Mouse (Mus musculus) T-helper 2 cell (primary cell): ENCODE data around the gene Erc2.

Source experiments
- in situ Hi-C: fragments of 300-600 bp; cut with MboI, MseI; formaldehyde crosslinking; loops from one replicate; pipeline ENCODE4 v1.15.1; 2025; ENCODE audit warnings: high pct_unique_total_duplicates

The Erc2 gene

GRCm38 (mm10) chr14:28426610-28427009, 804.4 kb downstream of the Erc2 start:
- in situ Hi-C loops, result no loop called here

- in situ Hi-C loops, result no loop called here
These were observed 809.6 kb downstream of the Erc2 start for GRCm38 (mm10) chr14:28431703-28432309.

DNA sequence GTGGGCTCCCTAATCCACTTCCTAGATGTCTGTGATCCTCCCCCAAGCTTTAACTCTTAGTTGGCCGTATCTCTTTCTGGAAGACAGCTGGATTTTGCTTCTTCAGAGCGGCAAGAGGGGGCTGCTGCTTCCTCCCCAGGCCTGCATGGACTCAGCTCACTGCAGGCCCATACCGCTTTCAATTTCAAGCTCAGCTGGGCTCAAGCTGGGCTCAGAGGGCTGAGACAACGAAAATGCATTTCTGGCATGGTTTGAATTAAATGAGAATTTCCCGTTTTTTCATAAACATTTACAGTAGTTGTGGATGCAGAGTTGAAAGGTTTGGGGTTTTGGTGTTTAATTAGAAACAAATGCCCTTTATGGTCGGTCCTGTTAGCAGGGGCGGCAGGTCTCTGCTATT, 812.8 kb downstream of the Erc2 start:
- in situ Hi-C loops, result no loop called here

DNA sequence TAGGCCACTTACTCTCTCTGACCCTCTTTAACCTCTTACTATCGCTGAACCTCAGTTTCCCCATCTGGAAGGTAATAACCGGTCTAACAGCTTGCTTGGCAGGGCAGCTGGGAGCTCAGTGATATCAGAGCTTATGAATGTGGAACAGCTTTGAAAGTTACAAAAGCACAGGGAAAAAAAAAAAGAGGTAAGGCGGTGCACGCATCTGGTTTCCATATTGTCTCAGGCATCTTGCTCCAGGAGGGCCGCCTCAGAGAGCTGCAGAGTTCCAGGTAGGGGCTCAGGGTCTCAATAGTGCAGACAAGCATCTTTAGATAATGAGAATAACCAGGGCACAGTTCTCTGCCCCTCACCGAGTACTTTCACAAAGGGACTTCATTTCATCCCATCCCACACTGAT, 816.9 kb downstream of the Erc2 start:
- in situ Hi-C loops, result no loop called here

DNA sequence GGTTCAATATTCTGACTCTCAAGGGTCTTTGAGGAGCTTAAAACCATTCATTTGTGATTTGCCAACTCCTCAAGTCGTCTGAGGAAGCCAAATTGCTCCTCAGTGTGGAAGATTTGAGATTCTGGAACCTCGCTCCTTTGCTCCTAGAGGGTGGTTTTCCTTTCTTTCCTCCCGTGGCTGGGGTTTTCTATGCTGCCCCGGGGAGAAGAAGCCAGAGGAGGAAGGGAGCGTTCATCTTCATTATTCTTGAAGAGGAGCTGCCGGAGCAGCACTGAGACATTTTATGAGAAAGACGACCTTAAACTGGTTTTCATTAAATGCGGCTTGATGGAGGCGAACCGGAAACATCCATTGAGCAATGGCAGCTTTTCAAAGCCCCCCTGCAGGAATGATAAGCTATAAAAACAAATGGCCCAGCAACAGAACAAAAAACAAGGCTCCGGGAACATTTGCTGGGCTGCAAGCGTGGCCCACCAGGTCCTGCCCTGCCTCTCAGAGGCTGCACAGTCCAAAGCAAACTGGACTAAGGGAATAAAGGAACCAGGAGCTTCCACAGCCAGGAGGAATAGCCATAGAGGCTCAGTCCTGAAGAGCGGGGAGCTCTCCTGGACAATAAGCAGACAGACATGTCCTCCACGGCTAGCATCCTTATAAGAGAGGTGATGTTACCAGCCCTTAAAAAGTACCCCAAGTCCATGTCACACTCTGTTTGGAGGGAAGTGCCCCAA, 819.2 kb downstream of the Erc2 start:
- in situ Hi-C loops, result no loop called here

DNA sequence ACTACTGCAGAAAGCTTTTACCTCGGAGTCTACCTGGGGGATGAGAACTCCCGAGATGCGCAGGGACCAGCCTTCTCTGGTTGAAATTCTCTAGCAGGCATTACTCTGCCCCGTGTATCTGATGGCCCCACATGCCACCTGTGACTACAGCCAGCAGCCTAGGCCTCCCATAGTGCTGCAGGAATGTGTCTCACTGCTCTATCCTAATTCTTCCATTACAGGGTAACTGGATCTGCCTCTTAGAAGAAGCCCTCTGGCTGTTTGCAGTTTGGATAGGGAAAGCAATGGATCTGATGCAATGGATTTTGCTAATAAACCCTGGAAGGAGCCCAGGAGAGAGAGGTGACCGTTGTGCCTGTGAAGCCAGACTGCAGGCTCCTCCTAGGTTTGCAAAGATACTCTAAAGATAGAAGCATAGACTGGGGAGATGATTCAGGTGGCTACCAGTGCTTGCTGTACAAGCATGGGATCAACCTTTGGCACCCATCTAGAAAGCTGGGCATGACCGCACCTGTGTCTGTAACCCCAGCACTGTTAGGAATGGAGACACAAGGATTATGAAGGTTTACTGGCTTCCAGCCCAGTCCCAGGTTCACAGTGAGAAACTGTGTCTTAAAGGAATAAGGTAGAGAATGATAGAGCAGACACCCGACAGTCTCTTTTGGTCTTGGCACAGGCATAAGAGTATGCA, 821.2 kb downstream of the Erc2 start:
- in situ Hi-C loops, result no loop called here

GRCm38 (mm10) chr14:28445737-28446136, 823.5 kb downstream of the Erc2 start:
- in situ Hi-C loops, result no loop called here

- in situ Hi-C loops, result no loop called here
These were observed 829.5 kb downstream of the Erc2 start for GRCm38 (mm10) chr14:28451771-28452170.

- in situ Hi-C loops, result no loop called here
These were observed 834.3 kb downstream of the Erc2 start for GRCm38 (mm10) chr14:28456372-28457076.

DNA sequence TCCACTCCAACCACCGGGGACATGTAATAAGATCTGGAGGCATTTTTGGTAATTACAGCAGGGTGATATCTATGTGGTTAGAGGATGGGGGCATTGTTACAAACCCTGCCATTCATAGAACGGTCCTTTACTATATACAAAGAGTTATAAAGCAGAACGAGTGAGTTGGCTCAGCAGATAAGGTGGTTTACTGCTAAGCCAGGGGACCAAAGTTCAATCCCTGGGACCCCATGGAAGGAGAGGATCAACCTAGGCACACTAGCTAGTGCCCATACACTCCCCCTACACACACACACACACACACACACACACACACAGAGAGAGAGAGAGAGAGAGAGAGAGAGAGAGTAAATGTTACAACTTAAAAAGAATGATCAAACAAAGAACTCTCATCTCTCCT, 835.2 kb downstream of the Erc2 start:
- in situ Hi-C loops, result no loop called here

DNA sequence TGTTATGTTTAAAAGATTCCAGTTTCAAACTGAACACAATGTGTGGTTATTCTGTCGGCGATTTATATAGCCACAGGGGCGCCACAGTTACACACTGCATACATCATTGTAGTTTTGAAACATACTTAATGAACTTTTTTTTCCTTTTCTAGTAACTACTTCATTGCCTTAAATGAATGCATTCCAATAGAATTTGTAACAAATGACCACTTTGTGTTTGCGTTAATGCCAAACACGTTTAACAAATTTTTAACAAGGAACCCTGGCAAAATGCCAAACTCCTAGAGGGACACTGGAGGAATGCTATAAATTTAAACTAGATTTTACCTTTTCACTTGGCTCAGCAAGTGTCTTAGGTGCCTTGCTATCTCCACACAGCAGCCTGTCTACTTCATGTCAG, 845.7 kb downstream of the Erc2 start:
- in situ Hi-C loops, result no loop called here

GRCm38 (mm10) chr14:28469696-28470095, 847.5 kb downstream of the Erc2 start:
- in situ Hi-C loops, result no loop called here

- in situ Hi-C loops, result no loop called here
These were observed 848.0 kb downstream of the Erc2 start for GRCm38 (mm10) chr14:28470212-28470611.

GRCm38 (mm10) chr14:28475012-28475411, 852.8 kb downstream of the Erc2 start:
- in situ Hi-C loops, result no loop called here

GRCm38 (mm10) chr14:28475421-28475820, 853.2 kb downstream of the Erc2 start:
- in situ Hi-C loops, result no loop called here

GRCm38 (mm10) chr14:28476746-28477145, 854.5 kb downstream of the Erc2 start:
- in situ Hi-C loops, result no loop called here

- in situ Hi-C loops, result no loop called here
These were observed 858.6 kb downstream of the Erc2 start for GRCm38 (mm10) chr14:28480866-28481265.

DNA sequence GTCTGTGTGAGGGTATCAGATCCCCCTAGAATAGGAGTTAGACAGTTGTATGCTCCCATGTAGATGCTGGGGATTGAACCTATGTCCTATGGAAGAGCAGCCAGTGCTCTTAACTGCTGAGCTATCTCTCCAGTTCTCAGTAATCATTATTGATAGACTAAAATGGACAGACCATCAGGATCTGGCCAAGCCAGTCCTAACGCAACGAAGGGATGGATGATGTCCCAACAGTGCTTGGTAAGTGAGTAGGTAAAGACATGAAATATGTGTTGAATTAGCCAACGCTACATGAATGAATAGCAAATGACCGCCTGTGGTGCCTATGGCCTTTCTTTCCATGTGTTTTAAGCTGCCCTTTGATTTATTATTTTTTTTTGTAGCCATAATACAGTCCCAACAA, 871.6 kb downstream of the Erc2 start:
- in situ Hi-C loops, result loop anchor here (5.0 kb wide), 1 partner anchor 48 kb away; no protein-coding TSS in a partner anchor

GRCm38 (mm10) chr14:28494273-28494672, 872.0 kb downstream of the Erc2 start:
- in situ Hi-C loops, result loop anchor here (5.0 kb wide), 1 partner anchor 48 kb away; no protein-coding TSS in a partner anchor

GRCm38 (mm10) chr14:28501216-28501878, 879.1 kb downstream of the Erc2 start:
- in situ Hi-C loops, result no loop called here

DNA sequence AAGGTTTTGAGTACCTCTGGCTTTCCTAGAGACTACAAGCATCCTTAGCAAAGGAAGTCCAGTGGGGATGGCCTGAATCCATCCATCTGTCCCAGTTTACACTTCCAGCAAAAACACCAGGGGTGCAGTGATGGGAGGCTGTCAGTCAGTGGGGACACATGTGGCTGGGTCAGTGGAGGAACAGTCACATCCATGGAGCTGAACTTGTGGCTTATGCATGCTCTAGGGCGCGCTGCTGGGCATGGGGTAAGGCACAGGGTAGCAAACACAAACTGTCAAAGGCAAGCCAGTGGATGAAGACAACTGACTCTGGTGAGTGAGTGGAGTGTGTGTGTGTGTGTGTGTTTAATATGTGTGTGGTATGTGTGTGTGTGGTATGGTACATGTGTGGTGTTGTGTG, 881.0 kb downstream of the Erc2 start:
- in situ Hi-C loops, result no loop called here
